Mouse (Mus musculus) cerebellum, postnatal 14 days (tissue): ENCODE results near the gene Myh7b.

Experiments
- DNase-seq, 2 experiments: peaks; one replicate each; pipeline ENCODE4 v3.0.0; 2021; ENCODE audit warnings: mixed read lengths in 2 of 2

Gene Myh7b

DNA sequence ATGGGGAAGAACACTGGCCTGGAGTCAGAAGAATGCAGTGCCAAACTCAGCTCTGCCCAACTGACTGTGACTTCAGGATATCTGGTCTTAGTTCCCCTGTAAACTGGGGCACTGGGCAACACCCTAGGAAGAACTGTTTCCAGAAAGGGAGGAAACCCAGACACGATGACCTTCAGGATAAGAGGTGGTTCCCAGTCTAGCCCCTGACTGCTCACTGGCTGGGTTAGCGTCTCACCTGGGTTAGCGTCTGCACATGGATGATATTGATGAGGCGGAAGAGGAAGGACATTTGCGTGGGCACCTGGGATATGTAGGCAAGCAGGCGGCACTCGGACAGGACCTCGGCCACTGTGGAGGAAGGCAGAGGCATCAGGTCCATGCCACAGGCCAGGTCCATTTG, 24.9 kb downstream of the Myh7b start:
- DNase-seq = no peak

DNA sequence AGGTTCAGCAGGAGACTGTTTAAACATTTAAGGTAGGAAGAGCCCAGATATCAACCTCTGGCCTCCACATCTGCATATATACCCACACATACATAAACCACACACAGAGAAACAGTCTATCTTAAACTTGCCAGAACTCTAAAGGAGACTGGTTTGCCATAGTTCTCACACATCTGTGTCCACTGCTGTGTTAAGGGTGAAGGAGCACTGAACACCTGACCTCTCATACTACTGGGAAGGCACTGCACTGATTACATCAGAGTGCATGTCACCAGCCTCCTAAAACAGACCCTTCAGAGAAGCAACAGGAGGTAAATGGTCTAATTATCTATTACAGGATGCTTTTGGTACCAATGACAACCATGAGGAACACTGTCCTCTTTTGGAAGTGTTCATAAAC, 25.9 kb downstream of the Myh7b start:
- DNase-seq = no peak

DNA sequence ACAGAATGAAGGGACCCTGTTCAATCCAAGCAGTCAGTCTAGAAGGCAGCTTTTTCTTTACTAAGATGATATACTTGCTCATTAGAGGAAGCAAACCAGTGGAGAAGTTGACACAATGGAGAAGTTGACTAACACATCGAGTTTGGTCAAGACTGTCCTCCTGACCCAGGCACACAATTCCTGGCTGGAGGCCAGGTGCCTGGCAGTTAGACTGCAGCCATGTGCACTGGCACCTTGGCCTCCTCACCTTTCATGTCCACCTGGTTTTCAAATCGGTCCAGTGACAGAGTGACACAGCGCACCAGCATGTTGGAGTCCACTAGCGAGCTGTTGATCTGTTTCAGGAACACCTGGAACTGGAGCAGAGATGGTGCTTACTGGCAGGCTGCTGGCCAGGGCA, 26.4 kb downstream of the Myh7b start:
- DNase-seq = no peak

DNA sequence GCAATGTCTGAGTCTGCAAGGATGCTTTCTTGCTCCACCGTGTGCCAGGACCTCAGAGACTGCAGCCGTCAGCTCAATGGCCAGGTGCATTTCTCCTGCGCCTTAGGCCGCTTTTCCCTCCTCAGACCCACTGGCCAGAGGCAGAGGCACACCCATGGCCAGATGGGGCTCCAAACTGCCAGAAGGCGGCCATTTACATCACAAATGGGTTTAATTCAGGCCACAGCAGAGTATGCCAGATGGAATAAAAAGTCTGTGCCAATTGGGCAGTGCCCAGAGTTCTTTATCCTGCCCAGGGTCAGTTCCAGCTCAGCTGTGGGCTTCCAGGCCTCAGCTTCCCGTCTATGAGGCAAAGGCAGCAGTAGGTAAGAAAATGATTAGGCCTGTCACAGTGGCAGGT, 29.6 kb downstream of the Myh7b start:
- peak; percentile 85 to 87 for DNase-seq

DNA sequence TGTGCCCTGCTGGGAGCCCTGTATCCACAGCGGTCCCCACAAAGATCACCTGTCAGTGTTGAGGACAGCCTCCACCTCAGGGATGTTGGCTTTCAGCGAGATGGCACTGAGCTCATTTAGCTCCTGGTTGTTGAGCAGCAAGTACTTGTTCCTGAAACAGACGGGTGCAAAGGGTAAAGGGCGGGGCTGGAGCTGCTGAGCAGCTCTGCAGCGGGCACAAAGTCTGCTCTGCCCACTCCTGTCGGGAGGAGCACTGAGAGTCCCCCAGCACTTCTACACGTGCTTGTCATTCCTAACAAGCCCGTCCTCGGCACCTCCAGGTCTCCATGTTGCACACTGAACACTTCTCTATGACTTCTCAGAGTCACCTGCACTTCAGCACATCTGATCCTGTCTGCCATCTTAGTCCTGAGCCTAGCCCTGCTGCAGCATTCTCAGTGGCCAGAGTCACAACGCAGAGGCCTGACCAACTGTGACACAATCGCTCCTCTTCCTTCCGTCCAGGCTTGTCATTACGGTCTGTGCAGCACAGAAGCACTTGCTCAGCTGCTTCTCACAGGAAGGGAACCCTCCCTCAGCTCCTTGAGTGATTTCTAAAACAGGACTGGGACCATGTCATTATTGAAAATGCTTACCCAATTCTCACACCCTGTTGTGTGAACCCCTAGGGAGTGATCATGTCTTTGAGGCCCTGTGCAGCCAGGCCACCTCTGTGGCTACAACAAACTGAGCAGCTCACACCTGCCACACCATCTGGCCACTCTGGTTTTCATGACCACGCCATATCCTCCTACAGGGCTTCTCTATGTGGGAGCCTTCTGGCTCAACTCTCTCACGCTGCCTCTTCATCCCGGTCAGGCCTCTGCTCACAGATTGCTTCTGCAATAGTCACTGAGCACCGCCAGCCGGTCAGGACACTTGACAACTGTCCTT, 30.8 kb downstream of the Myh7b start:
- DNase-seq = peak; percentile 49 to 53

DNA sequence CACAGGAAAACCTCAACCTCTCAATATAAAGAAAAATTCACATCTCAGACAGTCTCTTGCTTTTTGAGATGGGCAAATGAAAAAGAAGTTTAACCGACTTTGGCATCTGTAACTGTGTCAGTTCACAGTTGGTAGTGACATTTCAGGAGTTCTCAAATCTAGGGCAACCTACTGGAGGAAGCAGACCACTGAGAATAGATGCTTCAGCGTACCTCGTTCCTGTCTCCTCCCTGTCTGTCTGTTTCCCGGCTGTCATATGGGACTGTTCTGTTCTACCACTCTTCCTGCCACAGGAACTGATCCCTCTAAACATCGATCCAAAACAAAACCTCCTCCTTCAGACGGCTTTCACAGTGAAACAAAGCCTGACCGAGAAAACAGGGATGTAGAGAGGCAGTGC, 34.7 kb downstream of the Myh7b start:
- DNase-seq = no peak

DNA sequence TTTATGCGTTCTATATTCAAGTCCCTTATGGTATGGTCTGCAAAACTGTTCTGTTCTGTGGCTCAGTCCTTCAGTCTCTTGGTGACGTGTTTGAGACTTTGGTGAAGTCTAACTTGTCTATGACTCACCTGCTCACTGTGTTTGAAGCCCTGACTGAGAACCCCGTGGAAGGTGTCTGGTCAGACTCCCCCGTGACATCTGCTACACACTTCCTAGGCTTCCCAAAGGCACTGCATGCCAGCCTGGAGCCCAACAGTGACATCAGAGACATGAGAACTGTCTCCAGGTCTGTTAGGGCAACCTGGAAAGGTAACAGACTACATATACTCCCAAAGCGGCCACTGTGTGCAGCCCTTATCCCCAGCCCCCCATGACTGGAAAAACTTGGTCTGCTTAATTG, 41.6 kb downstream of the Myh7b start:
- no peak for DNase-seq

DNA sequence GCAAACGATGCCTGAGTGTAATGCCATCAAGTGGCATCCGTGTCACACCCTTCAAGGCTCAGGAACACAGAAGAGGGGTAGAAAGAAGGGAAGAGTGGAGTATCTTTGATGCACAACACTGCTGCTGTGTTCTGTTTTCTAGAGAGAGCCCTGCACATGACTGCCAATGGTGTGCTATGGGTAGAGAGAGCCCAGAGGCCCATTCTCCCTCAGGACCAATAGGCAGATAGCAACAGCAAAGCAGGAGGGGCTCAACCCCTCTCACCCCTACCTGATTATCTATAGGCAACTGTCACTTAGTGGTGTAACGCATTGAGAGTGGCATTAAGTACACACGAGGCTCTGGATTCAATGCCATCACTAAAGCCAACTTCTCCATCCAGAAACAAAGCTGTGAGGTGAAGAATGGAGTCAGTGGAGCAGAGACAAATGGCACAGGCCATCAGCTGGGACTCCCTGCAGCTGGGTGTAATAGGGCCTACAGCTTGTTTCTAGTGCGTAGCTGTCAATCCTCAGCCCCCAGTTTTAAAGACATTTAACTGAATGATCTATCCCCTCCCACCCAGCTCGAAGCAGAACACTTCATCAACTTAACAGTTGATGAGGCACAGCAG, 44.9 kb downstream of the Myh7b start:
- no peak for DNase-seq

DNA sequence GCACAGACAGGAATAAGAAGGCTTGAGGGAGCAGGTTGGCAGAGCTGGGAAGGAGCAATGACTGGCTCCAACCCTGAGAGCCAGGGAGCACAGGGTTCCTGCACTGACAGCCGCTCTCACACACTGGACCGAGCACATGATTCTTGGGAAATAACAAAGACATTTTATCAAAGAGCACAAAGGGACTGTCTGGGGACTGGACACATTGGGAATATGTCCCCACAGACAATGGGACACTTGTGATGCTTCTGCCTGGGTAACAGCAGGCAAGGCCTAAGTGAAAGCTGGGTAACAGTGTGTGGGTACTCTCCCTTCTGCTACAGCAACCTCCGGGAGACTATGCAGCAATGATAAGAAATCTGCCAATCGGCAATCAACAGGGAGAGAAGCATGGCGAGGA, 51.4 kb downstream of the Myh7b start:
- DNase-seq = no peak

DNA sequence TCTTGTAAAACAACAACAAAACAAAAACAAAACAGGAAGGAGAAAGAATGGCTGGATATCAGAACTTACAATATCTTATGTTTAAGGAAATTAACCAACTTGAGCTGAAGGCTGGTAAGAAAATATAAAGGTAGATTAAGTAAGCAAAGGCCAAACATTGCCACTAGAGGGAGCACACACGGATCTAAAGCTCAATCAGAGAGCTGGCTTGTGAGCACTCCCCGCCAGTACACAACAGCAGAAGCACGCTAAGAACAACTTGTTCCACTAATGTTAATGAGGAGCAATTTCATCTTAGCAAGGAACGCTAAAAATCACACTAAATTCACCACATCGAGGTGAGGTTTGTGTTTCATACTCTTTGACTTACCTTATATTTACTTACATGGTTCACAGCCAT, 52.1 kb downstream of the Myh7b start:
- peak; percentile 76 to 81 for DNase-seq

DNA sequence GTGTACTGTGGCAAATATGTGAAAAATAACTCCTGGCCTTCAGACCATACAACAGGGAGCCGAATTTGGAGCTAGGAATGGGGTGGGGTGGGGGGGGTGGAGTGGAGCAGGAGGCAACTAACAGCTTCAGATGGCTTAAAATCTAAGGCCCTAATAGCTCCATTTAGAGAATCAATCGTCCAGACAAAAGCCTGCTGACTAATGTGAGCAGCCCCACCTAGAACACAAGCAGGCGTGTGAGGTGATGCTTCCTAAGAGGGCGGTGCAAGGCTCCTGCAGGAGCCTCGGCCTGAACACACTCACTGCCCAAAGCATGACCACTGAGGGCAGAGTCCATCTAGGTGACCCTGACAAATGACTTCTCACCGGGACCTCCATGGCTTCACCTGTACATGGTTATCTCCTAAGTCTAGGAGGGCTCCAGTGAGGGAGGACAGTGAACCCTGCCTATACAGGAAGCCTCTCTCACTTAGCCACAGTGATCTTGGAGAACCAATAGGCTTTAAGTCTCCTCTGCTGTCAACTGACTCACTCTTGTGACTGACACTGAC, 53.0 kb downstream of the Myh7b start:
- DNase-seq = no peak

DNA sequence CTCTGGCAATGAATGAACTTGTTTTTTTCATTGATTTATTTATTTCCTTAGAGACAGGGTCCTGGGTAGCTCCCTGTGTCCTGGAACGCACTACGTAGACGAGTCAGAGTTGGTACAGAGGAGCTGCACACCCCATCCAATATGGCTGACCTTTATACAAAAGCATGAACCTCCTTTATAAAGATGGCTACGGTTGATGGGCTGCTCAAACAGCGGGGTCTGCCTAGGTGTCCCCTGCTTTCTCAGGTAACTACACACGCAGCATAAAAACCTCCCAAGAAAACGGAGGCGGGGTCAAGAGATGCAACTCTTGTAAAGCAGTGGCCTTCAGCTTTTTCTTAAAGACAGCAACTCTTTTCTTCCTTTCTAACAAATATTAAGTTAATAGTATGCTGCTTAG, 56.9 kb downstream of the Myh7b start:
- DNase-seq = no peak

DNA sequence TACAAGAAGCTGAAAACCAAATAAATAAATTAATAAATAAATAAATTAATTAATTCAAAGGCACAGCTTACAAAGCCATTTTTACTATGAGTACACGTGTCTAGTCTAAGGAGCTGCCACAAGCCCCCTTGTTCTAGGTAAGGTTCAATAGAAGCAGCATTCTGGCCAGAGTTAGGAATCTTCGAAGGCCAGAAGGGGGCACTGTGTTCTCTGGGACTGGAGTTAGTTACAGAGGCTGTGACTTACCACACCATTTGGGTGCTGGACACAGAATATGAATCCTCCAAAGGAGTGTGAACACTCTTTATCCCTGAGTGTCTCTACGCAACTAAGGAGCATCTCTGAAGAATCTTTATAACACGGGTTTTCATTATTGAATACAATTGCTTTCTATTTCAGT, 57.4 kb downstream of the Myh7b start:
- peak; percentile 53 to 72 for DNase-seq

DNA sequence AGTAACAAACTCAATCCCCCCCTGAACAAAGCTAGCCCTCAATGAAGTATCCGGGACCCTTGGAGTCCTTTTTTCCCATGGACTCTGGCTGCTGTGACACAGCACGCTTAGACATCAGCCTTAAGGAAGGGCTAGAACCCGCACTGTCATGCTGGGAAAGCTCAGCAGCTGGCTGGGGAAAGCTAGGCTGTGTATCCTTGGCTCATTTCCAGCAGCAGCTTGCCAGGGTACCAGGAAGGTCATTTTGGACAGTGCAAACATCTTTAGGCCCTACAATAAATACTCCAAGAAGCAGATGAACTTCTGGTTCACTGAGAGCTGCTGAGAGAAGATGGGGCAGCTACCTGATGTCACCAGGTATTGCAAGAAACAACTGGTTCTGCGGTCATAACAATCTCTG, 60.2 kb downstream of the Myh7b start:
- DNase-seq = no peak

DNA sequence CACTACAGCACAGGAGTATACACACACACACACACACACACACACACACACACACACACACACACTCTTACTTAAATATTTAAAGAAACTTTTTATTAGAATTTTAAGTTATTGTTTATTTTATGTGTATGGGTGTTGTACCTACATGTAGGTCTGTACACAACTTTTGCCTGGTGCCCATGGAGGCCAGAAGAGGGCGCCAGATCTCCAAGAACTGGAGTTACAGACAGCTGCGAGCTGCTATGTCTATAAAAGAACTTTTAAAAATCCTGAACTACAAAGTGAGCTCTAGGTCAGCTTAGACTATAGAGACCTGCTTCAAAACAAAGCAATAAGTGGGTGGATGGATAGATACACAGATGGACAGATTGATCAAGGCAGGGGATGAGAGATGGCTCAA, 62.5 kb downstream of the Myh7b start:
- DNase-seq = peak; percentile 71 to 80

DNA sequence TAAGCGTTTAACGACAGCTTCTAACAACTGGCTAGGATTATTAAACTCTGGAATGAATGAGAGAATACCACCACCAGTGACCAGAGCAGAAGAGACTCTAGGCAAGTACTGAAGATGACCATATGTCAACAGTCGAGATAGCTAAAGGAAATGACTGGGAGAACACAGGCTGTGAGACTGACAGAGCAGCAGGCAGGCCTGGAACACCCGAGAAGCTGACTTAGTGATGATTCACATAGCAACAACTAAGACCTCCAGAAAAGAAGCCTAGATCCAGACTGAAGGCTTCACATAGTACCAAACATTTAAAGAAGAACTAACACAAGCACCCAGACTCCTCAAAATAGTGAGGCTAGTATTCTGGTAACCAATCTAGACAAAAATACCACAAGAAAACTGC, 64.1 kb downstream of the Myh7b start:
- peak in 1 of 2 experiments; percentile 35 for DNase-seq

DNA sequence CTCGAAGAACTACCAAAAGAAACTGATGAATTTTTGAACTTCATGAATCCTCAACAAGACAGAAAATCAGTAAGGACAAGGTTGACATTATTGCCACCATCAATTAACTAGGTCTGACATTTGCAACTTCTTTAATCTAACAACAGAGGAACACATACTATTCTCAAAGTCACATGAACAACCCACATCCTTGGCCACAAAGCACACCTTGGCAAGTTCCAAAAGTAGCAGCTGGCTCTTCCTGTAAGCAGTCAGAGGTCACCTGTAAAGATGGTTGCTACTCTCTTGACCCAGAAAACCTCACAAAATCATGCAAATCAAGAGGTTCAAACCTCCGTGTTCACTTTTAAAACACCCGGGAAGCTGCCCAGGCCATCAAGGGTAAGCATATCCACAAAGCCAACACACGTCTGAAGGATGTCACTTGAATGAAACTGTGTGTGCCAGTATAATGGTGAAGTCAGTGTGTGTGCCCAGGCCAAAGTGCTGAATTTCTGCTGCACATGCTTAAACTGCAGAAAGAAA, 68.6 kb downstream of the Myh7b start:
- no peak for DNase-seq

DNA sequence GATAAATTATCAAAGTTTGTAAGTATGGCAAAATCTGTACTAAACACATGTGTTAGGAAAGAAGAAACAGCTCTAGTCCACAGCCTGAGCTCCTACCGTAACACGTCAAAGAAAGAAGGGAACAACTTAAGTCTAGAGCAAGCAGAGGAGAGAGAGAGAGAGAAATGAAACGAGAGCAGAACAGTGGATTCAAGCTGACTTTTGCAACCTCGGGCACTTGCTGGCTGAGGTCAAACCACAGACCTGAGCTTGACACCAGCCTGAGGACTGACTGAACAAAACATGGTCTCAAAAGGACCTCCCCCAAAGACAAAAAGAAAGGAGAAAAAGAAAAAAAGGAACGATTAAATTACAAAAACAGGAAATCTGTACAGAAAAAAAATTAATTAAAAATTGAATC, 69.6 kb downstream of the Myh7b start:
- DNase-seq = no peak

DNA sequence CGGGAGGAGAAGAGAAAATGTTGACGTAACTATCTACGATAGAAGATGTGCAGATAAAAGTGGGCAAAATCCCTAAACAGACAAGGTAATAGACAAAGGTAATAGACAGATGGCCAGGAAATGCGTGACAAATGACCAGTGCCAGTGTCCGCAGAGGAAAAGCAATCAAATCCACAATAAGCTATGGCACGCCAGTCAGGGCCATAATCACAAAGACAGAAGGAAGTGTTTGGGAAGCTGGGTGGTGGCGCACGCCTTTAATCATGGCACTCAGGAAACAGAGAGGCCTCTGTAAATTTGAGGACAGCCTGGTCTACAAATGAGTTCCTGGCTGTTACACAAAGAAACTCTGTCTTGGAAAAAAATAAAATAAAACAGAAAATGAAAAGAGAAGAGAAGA, 70.2 kb downstream of the Myh7b start:
- DNase-seq = no peak

DNA sequence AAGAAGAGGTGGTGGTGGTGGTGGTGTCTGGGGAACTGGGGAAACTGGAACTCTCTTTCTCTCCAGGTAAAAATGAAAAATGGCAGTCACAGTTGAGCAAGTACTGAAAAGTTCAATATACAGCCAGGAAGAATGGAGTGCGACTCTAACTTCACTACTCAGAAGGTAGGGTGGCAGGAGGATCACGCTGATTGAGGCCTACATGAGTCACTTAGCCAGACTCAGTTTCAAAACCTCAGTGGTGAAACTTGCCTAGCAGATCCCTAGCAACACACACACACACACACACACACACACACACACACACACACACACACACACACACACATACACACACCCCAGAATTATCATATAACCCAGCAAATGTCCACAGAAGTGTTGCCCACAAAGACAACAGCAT, 70.9 kb downstream of the Myh7b start:
- no peak for DNase-seq

DNA sequence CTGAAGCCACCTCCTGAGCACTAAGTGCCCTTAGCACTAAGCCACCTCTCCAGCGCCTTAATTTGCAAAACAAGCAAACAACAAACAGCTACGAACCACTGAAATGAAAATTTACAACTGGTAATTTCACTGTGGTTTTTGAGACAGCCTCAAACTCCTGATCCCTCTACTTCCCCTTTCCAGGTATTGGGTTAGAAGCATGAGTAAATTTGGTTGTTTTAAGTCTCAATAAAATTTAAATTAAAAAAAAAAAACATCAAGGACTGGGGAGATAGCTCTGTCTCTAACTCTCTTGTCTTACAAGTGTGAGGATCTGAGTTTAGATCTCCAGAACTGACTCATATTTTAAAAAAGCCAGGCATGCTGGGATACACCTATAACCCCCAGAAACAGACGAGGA, 72.1 kb downstream of the Myh7b start:
- no peak for DNase-seq

DNA sequence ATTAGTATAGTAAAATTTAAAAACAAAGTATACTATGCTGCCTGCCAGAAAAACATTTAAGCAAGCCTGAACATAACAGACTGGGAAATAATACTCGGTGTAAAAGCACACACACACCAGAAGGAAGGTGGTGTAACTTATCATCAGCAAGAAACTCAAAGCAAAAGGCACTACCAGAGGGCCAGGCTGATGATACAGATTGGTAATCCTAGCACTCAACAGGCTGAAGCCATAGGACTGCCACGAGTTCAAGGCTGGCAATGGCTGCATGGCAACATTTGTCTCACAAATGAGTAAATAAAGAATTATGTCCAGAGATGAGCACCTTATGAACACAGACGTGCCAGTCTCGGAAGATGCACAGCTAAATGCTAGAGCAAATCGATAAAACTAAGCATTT, 72.8 kb downstream of the Myh7b start:
- DNase-seq = no peak
